Mouse (Mus musculus) liver (tissue): ENCODE data around the gene Tbc1d2b.

Experiments used
- DNase-seq: peaks from one replicate; pipeline ENCODE4 v3.0.0-alpha.2; 2020; ENCODE audit warnings: mixed read lengths

Tbc1d2b gene

DNA sequence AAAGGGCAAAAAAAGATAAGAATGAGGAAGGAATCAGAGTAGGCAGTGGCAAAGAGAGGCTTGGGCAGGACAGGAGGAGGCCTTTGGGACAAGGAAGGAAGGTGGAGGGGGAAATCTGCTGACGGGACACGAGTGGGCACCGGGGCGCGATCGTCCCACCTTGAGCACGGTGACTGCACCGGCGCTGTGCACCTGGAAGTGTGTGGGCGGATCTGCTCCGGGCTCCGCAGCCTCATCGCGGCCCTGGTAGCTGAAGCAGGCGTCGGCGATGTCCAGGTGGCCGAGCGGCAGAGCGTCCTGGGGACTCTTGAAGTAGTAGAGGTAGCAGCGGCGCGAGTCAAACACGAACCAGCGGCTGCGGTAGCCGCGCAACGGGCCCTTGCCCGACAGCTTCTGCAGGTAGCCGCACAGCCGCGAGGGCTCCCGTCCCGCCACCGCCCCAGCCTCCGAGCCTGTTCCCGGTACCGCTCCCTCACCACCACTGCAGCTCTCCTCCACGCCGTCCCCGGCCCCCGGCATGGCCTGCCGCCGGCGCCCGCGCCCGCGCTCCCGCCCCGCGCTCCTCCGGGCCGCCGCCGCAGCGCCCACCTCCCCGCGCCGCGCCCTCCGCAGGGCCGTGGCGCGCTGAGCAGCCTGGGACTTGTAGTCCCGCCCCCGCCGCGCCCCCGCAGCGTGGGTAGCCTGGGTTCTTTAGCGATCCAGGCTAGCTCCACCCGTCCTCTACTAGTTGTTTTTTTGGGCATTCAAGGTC lies at the start of gene Tbc1d2b:
Gene Tbc1d2b (minus strand): TSS at position 612 of the 751 bp plus-strand sequence.
- peak; percentile 85 for DNase-seq

DNA sequence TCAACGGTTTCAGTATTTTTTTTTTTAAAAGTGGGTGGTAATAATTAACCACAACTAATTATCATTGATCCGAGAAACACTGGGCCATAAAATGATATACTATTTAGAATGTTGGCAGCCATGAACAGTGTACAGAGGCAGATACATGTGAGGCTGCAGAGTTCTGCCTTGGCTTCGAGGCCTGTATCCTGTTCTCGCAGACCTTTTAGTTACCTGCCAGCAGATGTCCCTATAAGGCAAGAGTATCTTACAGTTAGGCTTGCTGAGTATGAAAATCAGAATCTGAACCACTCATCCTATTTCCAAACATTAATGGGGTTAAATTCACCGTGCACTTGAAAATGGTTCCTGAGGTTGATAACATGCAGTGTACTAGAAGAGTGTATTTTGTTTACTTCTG lies 45.7 kb upstream of the Tbc1d2b start:
- DNase-seq: no peak

DNA sequence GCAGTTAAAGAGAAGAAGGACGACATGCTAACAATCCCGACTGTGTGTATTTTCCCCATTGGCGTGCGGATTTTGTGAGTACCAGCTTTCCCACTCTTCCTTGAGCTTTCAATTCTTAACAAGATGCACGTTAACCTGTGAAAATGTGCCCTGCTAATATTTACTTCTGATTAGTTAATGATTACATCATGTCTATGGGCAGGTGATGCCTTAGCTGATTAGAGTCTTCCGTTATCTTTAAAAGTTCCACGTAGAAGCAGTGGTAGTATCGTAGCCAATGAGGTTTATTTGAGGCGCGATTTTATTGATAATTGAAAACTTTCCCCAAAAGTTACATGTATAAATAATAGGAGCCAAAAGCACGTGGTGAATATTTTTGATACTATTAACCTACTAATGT lies 45.1 kb upstream of the Tbc1d2b start:
- no peak for DNase-seq

DNA sequence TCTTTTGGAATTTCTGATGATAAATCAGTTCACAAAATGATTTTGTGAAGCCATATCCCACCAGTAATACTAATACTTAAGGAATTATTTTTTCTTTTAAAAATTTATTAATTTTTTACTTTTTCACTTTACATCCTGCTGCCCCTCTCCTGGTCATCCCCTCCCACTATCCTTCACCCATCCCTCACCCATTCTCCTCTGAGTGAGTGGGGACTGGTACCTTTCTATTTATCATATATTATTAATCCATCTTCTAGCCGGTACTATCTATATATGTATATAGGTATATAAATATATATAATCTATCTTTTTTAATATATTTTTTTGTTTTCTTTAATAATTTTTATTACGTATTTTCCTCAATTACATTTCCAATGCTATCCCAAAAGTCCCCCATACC lies 33.6 kb upstream of the Tbc1d2b start:
- no peak for DNase-seq

DNA sequence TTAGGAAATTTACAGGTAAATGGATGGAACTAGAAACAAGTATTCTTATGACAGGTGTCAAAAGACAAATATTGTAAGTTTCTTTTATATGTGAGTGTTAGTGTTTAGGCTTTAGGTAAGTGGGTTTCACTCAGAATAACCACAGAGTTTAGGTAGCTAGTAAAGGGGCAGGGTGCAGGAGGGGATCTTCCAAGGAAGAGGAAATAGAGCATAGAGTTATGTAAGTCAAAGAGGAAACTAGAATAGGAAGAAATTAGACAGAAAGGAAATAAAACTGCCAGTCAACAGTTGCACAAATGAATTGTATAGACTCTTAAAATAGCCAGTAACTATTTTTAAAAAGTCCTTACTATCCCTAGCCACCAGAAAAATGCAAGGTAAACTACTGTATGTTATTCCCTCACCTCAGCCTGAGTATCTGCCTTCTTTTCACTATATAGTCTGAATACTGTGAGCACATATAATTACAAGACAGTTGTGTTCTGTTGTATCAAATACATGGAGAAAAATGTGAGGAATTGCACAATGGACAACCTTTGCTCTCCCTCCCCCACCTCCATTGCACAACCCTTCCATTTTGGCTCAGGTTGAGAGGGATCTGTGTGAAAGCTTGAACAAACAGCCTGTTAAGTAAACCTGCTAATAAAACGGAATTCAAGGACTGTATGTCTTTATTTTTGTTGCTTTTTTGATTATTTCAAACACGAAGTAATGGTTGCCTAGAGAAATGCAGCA lies 32.7 kb upstream of the Tbc1d2b start:
- peak; percentile 29 for DNase-seq

DNA sequence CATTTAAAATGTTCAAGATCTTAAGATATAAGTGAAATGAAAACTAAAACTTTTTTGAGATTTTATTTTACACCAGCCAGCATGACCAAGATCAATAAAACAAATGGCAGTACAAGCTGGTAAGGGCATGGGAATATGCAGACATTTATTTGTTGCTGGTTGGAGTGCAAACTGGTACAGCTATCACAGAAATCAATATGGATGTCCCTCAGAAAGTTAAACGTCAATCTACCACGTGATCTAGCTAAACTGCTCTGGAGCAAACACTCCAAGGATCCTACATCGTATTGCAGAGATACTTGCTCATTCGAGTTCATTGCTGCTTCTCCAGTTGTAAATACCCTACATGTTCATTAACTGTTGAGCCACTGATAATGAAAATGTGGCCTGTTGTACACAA lies 32.1 kb upstream of the Tbc1d2b start:
- DNase-seq: no peak

DNA sequence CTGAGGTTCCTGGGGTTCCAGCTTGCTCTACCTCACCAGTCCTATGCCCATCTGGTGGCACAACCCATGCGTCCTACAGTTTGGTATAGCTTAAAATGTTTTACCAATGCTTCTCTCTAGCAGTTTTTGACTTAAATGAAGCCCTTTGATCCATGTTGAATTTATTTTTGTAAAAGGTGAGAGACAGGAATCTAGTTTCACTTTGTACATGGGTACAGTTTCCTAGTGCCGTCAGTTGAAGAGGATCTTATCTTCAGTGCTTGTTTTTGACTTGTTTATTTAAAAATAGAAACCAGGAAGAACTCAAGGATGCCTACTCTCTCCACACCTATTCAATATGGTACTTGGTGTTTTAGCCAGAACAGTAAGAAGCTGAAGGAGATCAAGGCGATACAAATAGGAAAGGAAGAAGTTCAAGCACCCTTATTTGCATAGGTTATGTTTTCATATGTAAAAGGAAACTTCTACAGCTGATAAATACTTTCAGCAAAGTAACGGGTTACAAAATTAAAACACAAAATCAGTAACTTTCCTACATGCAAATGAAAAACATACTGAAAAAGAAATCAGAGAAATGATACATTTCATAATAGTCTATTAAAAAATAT lies 30.6 kb upstream of the Tbc1d2b start:
- no peak for DNase-seq

DNA sequence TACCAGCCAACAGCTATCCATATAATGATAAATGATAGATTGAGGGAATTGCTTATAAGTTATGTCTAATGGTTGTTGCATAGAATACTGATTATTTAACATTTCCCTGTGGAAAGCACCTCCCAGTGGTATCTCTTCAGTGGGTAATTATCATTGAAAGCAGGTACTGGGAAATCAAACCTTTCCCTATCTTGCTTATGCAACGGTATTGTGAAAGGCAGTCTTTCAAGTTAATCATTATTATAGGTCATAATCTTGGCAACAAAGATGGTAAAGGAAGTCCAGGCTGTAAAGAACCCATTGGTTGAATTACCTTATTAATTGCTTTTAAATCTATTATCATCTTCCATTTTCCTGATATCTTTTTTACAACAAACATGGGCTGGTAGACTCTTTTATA lies 27.0 kb upstream of the Tbc1d2b start:
- no peak for DNase-seq

DNA sequence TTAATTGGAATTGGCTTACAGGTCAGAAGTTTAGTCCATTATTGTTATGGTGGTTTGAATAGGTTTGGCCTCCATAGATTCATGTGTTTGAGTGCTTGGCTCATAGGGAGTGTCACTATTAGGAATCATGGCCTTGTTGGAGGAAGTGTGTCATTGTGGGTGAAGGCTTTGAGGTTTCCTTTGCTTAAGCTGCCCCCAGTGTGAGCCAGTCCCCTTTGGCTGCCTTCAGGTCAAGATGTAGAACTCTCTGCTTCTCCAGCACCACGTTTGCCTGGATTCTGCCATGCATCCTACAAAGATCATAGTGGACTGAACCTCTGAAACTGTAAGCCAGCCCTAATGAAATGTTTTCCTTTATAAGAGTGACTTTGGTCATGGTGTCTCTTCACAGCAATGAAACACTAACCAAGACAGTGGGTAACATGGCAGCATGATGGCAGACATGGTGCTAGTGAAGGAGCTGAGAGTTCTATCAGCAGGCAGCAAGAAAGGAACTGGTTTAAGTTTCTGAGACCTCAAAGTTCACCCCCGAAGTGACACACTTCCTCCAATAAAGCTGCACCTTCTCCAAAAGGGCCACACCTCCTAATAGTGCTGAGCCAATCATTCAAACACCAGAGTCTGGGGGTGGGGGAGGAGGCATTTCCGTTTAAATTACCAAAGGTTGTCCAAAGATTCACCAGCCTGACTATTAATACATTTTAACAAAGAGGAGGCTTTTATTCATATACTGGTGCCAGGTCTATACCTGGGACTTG lies 23.2 kb upstream of the Tbc1d2b start:
- no peak for DNase-seq

DNA sequence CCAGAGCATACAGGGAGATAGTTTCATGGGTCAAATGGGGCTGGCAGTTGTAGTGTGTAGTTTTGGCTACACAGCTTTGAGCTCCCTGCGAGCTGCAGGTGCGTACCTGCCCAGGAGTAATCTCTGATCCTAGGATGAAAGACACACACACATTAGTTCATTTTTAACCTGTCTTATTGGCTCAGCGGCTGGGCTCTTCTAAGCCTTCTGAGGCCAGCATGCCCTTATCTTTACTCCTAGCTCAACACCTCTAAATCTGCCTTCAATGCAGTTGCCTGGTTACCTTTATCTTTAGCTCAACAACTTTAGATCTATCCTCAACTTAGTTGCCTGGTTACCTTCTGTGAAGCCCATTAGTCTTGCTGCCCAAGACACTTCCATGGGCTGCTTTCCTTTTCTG lies 7.8 kb upstream of the Tbc1d2b start:
- DNase-seq: no peak

DNA sequence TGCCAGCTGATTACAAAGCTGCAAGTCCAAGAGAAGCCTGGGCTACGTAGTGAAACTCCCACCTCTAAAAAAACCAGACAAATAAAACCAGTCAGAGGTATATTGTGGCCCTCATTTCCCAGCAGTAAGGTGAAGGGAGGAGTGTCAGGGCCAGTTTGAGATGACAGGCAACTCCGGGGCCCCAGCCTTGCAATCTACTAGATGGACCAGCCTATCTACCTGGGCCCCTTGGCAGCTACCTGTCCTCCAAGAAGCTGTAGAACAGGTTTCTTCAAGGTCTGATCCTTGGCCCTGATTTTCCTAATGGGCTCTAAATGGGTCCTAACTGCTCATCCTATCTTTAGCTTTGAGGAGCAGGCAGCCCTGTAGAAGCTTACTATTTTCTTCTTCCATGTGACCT lies 7.3 kb upstream of the Tbc1d2b start:
- DNase-seq: no peak

DNA sequence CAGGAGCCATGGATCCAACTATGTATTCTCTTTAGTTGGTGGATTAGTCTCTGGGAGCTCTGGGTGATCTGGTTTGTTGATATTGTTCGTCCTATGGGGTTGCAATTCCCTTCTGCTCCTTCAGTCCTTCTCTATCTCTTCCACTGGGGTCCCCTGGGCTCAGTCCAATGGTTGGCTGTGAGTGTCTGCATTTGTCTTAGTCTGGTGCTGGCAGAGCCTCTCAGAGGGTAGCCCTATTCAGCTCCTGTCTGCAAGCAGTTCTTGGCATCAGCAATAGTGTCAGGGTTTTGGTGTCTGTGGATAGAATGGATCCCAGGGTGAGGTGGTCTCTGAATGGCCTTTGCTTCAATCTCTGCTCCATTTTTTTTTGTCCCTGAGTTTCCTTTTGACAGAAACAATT lies 6.2 kb upstream of the Tbc1d2b start:
- no peak for DNase-seq

DNA sequence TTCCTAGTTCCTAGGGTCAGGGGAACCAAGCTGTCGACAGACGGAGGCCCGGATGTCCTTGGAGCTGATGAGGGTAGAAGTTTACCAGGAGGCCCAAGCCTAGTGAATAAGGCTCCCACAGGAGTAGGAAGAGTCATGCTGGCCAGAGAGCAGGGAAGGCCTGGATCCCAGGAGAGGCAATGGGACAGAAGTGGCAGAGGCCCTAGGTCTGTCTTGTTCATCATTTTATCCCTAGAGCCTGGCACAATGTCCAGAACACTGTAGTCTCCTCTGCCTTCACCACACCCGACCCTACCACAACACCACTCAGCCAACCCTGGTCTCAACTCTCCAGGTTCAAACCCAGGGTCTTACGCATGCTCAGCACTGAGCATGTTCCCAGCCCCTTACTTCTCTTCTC lies 5.3 kb upstream of the Tbc1d2b start:
- no peak for DNase-seq

DNA sequence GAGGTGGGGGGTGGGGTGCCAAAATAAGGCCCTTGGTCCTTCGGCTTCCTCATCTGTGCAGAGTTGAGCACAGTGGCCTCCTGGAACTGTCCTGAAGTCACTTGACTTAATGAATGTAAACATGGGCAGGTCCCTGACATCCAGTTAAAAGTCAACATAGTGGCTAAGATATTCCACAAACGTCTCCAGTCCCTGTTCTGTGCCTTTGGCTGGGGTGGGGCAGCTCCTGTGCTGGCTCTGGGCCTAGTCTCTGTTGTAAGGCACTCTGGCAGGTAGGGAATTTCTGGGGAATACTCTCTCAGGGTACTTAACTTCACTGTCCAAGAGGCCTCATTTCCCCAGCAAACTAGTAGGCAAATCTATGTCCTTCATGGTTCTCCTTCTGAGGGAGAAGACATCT lies 4.9 kb upstream of the Tbc1d2b start:
- DNase-seq: no peak

DNA sequence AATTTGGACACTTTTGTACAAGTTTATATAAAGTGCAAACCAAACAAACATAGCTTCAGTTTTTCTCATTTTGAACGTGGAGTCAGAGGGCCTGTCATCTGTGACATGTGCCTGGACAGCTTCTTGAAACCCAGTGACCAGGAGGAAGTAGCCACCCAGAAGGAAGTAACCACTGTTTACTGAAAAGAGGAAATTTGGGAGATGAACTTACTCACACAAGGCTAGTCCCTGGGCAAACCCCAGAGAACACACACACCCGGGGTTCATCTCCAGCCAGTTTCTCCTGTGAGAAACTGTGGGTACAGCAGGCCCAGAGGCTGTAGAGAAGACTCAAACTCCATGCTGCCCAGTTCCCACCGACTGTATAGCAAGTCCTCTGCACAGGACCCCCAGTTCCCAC lies 3.9 kb upstream of the Tbc1d2b start:
- no peak for DNase-seq

DNA sequence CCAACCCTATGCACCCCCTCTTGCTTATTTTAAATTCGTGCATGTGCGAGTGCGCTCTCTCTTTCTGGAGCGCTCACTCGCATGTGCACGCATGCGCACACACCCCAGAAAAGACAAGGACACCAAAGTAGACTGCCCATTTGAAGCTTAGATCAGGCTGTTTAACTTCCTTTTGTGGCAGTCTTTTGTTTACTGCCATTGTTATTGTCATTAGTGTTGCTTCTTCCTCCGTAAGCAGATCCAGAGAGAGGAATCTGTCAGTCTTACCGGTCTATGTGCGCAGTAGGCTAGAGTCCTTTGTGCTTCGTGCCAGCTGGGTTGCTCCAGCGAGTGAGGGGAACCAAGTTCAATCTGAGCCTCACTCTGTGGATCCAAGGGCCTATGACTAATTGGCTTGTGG lies 1.7 kb upstream of the Tbc1d2b start:
- DNase-seq: no peak

DNA sequence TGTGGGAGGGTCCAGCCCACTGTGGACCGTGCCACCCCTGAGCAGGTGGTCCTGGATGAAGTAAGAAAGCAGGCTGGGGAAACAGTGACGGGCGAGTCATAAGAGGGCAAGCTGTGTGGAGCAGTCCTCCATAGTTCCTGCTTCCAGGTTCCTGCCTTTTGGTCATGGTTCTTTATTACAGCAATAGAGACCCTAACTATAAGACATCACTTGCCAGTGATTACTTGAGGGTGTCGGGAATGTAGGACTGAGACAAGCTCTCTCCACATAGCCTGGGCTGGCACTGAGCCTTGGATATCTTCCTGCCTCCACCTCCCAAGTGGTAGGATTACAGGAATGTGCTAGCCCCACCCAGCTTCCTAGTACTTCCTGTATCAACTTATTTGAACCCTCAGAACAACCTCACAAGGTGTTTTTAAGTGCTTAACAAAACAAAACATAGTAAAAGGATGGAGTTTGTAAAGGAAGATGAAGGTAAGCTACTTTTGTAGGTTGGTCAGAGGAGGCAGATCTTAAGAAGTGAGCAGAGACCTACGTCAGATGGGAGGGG lies 1.0 kb upstream of the Tbc1d2b start:
- DNase-seq: no peak

DNA sequence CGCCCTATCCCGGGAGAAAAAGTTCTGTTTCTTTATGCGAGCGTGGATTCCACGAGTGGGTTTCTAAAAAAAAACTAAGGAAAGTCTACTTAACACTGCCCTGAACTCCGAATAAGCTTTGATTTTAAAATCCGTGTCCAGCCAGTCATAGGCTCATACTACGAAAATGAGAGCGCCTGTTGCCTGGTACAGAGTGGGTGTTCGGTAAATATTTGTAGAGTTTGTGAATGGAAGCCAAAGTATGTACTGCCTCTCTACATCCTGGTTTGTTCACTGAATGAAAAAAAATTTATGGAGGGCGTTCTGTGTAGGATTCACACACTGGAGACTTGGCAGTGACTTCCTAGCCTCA lies 316 bp upstream of the Tbc1d2b start:
- DNase-seq: no peak

DNA sequence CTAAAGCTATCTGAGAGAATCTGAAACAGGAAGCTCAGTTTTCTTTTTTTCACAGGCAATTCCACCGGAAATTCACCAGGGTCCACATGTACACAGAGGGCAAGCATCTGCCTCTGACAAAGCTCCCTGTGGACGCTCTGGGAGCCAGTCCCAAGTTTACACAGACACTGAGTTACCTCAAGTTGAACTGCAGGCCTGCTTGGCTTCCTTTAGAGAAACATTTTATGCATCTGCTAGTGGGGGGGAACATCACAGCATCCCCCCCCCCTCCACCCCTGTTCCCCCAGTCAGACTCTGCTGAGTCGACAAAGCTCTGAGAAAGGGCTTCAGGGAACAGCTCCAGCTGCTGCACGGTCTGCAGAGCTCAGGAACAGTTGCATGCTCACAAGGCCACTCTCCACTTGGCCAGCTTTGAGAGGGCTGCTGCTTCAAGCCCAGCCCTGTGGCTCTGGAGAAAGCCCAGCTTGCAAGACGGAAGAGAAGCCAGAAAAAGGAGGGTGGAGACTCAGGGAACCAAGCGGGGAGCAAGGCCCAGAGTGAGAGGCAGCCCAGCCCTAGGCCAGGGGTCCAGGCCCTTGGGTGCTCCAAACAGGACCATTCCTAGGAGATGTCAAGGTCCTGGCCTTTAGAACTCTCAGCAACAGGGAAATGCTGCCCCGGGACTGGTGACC lies 1.5 kb downstream of the Tbc1d2b start:
- DNase-seq: peak; percentile 44

DNA sequence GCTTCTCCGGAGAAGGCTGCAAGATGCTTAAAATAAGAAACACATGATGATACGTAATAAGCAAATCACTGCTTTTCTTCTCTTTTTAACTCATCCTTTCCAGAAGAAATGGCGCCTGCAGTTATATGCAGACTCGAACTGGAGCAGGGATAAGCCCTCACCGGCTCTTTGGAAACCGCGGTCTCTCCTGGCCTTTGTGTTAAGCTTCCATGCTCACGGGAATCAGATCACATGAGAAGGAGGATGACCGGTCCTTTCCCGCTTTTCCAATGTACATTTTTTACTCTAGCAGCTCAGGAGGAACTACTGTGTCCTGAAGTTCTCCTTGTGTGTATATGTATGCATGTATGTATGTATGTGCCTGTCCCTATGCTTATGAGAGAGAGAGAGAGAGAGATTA lies 3.7 kb downstream of the Tbc1d2b start:
- peak; percentile 2 for DNase-seq

DNA sequence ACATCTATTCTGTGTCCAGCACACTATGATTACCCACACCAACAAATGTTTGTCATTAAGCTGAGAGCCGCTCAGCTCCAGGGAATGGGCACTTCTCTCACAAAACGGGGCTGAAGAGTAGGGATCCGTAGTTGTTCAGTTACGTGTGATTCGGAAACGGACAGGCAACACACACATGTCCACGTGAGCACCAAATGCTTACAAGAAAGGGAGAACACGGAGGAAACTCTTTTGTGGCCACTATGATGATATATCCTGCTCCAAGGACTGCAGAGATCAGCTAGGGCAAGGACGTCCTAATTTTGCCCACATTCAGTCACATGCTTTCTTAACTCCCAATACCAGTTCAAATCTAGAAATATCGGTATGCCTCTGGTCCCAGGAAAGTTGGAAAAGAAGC lies 4.5 kb downstream of the Tbc1d2b start:
- peak; percentile 1 for DNase-seq

DNA sequence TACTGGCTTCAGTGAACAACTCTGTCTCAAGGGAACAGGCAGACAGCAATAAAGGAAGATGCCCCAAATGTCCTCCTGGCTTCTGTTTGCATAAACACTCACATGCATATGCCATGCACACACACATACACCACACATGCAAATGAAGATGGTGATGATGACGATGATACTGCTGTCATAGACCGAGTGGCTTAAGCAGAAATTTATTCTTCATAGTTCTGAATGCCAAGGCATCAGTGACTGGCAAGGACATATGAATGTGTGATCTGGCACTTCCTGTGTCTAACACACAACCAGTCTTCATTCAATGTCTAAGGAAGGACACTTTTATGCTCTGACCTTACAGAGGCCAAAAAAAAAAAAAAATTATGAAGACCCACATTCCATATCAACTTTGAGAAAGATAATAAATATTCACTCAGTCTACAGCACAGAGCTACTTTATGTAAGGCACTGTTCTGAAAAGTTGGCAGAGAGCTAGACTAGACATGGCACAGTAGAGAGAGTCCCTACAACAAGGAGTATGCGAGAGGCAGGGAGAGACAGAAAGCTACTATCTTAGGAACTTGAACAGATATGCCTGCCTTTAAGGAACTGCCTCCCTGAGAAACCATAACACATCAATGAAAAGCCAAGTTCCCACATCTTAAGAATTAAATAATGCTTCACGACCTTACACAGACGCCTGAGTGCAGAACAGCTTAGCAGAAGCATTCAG lies 5.1 kb downstream of the Tbc1d2b start:
- DNase-seq: no peak
